Mouse (Mus musculus) large intestine, adult 2 months (tissue): Measurements from ENCODE around the gene Acot7. TPM values are rescaled to one million over a fixed set of nuclear protein-coding genes. Genes with fewer than 3 reads are reported as not detected.

ENCODE experiments used
- DNase-seq: peaks from one replicate; pipeline ENCODE4 v3.0.0-alpha.2; 2012; ENCODE audit warnings: low read depth, low spot score
- WGBS: fragments of 180-500 bp; shearing (Covaris S2); methylation state at CpG from one replicate; pipeline ENCODE4 v1.1.7; 2018; 5-methylcytosine and 5-hydroxymethylcytosine counted together
- polyA plus RNA-seq: library from polyadenylated mRNA; depleted of rRNA; stranded (reverse); fragments of >200 nt; gene quantifications from 2 replicates; pipeline ENCODE4 v1.2.3, GENCODE M21; 2012

Gene Acot7
- polyA plus RNA-seq, 1 experiment, result 56.5 TPM

DNA sequence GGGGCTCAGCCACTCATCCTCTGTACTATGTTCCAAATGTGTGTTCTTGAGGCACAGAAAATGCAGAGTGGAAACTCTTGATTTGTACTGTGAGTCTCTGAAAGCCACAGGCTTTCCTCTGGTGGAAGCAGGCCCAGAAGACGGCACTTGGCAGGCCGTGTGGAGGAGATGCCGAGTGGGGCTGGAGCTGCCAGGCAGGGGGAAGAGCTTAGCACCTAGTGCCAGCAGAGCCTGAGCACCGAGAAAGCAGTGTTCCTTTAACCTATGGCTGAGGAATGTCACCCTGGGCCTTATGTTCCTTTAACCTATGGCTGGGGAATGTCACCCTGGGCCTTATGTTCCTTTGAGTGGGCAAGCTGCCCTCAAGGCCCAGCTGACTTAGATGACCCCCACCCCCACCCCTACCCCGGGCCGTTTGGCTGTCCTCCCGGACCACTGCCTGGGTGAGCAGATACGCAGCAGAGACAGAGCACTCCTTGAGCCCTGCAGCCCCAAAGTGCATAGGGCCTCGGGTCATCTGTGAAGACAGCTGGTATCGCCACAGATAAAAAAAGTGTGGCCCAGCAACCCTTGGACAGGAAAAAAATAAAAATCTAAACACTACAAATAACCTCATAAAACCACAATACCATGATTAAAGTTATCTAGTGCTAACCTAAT, 88.4 kb downstream of the Acot7 start:
- WGBS, result 74% methylated on average over 10 of the region's 10 CpGs

DNA sequence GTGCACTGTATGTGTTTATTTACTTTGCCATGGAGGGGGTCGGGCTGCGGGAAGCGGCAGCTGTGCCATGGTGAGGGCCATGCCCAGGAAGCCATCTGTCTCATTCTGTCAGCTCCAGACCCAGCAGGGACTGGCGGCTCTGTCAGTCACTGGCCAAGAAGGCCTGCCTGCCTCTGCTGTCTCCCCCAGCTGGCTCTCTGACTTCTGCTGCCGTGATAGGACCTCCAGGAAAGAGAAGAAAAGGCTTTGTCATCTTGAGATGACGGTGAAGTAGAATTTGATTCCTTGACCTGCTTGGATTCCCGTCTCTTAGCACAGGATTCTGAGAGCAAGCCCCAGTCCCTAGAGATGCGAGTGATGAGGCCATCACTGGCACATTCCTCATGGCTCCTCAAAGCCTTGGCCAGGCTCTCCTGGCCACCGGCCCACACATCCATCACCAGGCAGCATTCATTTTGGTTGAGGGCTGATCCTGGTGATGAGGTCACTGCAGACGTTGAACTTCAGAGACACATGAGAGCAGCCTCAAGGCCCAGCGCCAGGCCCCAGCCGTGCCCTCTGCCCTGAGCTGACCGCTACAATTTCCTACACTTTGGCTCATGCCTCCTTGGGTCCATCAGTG, 89.9 kb downstream of the Acot7 start:
- 71% methylated on average over 13 of the region's 13 CpGs for WGBS
- DNase-seq, result no peak

More for the DNA sequence above, 88.4 kb downstream of the Acot7 start:
- DNase-seq, result no peak

DNA sequence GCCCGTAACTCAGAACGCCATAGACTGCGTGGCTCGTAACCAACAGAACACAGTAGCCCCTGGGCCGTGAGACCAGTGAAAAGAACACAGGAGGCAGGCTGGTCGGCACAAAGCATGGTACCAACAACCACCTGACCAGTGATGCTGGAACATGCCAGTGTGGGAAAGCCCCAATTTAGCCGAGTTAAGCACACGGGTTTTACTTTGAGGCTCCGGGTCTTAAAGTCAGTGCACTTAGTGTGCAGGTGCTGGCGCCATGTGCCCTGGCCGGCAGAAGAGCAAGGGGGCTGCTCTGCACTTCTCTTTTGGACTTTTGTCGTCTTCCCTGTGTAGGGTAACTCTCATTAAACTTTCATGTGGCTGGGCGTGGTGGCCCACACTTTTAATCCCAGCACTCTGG, 92.0 kb downstream of the Acot7 start:
- 89% methylated on average over 13 of the region's 13 CpGs for WGBS
- no peak for DNase-seq

DNA sequence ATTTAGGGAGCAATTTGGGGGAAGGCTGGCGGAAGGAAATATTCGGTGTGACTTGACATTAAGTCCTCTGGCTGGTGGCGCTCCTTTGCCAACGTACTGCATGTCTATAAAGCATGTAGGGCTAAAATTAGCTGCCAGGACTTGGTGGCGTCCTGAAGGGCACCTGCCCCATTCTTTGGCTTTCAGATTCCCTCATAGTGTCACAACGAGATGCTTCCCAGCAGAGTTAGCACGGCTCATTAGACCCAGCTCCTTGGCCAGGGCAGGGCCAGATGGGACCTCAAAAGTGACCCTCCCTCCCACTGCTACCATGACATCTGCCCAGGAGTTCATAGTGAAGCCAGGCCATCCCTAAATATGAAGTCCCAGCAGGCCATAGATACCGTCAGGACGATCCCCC, 92.7 kb downstream of the Acot7 start:
- 88% methylated on average over 9 of the region's 9 CpGs for WGBS
- DNase-seq, result no peak

DNA sequence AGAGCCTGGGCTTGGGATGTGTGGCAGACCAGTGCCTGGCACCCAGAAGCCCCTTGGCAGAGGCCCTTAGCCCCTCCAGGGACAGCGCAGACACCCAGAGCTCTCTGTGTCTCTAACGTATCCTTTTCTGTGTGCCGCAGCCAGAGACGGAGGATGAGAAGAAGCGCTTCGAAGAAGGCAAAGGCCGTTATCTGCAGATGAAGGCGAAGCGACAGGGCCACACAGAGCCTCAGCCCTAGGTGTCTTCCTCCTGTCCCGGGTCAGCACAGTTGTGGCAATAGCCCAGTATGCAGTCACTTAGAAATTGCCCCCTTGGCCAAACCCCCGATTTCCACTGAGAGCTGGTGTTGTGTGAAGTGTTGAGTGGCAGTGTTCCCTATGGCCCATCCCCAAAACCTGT, 93.4 kb downstream of the Acot7 start:
- DNase-seq, result no peak
- 96% methylated on average over 11 of the region's 11 CpGs for WGBS

DNA sequence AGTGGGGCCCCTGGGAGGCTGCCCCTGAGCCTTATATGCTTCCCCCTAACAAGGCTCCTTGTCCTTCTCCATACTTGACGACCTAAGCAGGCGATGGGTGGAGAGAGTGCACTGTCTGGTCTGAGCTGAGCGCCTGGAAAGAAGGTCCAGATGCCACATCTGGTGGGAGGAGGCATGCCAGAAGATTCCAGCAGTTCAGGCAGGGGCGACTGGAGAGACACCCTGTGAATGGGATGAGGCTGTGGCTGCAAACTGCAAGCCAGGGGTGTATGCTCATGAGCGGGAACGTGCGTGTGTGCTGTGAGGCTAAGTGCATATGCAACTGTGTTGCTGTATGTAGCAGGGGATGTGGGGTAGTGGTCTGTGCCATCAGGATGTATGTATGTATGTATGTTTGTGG, 94.1 kb downstream of the Acot7 start:
- no peak for DNase-seq
- 71% methylated on average over 7 of the region's 7 CpGs for WGBS

DNA sequence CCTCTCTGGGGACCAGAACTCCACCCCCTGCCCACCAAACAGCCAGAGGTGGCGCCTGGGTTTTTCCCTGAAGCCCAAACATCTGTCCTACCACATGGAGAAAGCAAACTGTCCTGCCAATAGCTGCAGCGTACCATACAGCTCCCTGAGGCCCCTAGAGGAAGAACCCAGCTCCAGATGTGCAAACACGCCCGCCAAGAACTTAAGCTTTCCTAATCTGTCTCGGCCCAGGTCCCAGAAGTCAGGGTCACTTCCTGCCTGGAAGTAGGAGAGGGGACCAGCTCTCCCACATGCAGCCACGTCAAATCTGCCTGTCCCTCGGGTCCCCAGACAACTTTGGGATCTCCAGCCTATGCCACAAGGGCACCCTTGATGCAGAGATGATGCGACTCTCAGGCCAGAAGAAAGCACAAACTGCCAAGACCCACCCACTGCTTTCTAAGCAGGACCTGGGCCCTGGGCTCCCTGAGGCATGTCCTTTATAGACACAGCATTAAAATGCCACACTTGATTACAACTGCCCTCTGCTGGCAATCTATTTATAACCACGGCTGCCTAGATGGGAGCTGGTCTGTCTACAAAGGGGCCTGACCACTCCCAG, 94.6 kb downstream of the Acot7 start:
- WGBS, result 52% methylated on average over 9 of the region's 9 CpGs
- no peak for DNase-seq

DNA sequence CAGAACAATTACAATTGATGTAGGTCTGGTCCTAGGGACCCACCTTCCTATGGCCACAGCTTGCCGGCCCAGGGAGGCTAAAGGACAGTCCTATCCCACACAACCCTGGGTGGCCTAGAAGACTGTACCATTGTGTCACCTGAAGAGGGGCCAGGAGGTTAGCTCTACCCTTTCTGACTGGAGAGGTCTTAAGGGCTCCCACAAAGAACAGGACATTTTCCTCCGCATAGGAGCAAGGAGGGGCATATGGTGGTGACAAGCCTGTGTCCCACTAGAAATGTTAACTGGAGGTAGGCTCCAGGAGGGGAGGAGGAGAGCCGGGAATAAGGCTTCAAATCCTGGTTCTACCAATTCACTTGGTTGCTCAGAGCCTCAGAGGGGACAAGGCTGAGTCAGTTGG, 95.3 kb downstream of the Acot7 start:
- DNase-seq, result no peak
- 59% methylated on average over 3 of the region's 3 CpGs for WGBS

DNA sequence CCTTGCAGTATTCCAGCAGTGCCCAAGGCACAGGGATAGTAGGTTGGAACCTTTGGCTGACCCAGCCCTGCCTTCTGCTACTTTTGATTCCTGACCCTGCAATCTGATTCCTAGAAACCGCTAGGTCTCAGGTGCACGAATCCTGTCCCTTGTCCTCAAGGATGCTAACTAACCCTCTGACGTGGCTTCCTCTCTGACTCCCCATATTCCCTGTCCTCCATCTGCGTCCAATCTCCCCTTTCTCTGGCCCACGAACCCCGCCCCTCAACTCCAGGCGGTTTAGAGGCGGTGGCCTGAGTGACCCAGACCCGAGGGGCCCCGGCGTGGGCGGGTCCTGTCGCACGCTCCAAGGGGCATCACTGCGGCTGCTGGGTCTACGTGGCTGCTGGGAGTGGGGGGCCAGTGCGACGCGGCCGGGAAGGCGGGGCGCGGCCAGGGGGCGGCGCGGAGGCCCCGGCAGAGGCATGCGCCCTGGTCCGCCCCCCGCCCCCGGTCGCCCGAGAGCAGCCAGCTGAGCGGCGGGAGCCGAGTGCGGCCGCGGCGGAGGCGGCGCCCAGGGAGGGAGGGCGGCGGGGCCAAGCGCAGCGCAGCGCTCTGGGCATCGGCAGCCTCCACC, 95.8 kb downstream of the Acot7 start, which contains the start of gene Gpr153:
TSS of gene Gpr153 (plus strand) at position 612 of the 616 bp plus-strand sequence.
- WGBS, result 2% methylated on average over 47 of the region's 48 CpGs
- no peak for DNase-seq

DNA sequence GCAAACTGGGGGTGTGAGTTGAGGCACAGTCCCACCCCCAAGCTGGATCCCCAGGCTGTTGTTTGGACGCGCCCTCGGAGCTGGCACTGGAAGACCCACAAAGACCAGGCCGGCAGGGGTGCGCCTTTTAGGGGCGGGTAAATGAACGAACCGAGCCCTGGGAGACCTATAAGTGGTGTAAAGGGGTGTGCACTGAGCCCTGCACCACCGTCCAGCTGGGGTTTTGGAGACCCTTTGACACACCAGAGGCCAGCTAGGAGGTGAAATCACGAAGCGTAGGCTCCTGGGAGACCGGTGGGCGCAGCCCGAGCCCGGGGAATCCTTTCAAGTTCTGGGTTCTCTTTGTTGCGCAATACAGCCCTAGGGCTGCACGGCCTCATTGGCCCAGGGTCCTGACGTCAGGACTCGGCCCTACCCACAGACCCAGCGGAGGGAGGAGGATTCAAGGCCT, 96.8 kb downstream of the Acot7 start:
- no peak for DNase-seq
- WGBS, result 4% methylated on average over 20 of the region's 20 CpGs

DNA sequence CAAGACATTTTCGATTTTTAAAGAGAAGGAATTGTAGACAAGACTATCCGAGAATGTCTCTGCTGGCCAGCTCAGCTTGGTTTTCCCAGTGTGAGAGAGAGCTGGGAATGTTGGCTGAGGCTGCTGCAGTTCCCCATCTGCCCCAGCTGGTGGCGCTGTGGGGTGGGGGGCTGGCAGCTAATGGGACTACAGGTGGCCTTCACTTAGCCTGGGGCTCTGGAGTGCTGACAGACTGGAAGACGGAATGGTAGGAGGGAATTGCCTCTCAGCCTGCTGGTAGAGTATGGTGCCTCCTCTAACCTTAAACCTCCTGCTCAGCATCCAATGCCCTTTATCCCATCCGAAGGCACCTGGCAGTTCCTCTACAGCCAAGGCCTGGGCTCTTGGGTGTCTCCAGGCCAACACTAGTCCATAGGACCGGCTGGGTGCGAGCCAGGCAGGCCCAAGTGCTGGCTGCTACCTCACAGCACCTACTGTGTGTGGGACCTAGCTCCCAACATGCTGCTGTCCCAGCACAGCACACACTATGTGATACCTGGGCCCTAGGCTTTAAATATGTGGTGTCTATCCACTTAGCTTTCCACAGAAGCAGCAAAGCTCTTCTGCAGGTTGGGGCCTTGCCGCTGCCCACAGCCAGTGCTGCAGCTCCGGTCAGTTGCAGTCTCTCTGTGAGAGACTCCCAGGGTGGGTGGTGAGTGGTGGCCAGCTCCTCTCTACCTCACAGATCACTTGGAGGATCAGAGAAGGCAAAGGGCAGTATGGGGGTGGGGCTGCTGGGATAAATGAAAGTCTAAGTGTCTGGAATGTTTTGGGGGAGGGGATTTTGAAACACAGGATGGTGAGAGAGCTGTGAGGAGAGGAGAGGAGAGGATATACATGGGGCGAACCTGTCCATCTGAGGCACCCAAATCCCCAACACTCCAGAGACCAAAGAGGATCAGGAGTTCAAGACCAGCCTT, 98.7 kb downstream of the Acot7 start:
- no peak for DNase-seq
- WGBS, result 58% methylated on average over 10 of the region's 10 CpGs

DNA sequence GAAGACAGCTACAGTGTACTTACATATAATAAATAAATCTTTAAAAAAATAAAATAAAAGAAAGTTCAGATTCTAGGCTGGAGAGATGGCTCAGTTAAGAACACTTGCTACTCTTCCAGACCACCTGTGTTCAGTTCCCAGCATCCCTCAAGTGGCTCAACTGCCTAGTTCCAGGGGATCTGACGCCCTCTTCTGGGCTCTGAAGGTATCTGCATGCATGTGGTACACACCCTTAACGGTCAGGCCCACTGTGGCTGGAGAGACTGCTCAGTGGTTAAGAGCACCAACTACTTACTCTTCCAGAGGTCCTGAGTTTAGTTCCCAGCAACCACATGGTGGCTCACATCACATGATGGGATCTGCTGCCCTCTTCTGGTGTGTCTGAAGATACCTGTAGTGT, 100.0 kb downstream of the Acot7 start:
- no peak for DNase-seq
- 67% methylated on average over 2 of the region's 2 CpGs for WGBS

DNA sequence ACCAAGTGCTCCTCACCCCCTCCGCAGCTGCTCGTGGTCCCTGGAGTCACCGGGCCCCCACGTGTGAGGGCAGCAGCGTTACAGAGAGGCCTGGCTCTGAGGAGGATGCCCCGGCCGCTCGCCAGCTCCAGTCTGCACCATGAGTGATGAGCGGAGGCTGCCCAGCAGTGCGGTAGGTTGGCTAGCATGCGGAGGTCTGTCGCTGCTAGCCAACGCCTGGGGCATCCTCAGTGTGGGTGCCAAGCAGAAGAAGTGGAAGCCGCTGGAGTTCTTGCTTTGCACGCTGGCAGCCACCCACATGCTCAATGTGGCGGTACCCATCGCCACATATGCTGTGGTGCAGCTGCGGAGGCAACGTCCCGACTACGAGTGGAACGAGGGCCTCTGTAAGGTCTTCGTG, 101.1 kb downstream of the Acot7 start:
- DNase-seq, result no peak
- WGBS, result 91% methylated on average over 23 of the region's 23 CpGs

DNA sequence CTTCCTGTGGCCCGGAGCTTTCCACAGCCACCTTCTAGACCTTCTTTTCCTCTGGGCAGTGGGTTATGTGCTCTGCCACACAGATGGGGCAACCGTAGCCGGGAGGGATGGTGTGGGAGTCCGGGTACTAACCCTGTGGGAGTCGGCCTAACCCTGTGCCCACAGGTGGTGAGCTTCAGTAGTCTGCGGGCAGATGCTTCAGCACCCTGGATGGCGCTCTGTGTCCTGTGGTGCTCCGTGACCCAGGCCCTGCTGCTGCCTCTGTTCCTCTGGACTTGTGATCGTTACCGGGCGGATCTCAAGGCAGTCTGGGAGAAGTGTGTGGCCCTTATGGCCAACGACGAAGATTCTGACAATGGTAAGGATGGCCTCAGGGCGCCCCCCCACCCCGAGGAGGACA, 103.7 kb downstream of the Acot7 start:
- 61% methylated on average over 15 of the region's 15 CpGs for WGBS
- DNase-seq, result no peak

DNA sequence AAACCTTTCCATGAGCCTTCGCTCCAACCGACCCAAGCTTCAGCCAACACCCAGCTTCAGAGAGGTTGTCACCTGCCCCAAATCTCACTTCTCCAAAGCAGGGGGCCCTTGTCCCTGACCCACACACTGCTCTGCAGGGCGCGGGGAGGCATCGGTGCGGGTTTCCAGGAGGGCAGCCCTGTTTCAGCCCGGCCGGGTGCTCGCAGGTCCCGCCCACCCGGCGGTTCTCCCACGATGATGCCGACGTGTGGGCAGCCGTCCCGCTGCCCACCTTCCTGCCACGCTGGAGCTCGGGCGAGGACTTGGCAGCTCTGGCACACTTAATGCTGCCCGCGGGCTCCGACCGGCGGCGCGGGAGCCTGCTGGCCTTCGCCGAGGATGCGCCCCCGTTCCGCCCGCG, 104.8 kb downstream of the Acot7 start:
- WGBS, result 23% methylated on average over 34 of the region's 34 CpGs
- DNase-seq, result no peak

DNA sequence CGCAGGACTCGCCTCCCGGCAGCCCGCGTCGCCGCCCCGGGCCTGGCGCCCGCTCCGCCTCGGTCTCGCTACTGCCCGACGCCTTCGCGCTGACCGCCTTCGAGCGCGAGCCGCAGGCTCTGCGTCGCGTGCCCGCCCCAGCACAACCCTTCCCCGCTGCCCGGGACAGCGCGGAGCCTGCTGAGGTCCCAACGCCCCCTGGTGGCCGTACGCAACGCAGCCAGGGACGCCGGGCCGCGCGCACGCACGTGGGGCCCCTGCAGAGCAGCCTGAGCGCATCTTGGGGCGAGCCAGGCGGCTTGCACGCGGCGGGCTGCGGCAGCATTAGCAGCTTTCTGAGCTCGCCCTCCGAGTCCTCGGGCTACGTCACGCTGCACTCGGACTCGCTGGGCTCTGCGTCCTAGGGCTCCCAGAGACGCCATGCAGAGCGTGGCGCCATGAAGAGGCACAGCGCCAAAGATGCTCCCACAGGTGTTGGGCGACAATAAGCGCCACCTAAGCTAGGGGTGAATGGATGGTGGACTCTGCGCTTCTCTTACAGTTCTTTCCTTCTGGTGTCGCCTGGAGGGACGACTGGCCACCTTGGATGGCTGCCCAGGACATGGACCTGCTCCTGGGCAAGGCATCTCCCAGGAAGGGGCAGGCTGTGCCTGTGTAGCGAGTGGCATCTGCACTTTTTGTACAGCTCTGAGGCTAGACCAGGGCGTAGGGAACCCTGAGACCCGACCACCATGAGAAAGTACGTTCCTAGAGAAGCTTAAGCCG, 105.4 kb downstream of the Acot7 start:
- WGBS, result 9% methylated on average over 70 of the region's 70 CpGs
- peak; percentile 29 for DNase-seq

DNA sequence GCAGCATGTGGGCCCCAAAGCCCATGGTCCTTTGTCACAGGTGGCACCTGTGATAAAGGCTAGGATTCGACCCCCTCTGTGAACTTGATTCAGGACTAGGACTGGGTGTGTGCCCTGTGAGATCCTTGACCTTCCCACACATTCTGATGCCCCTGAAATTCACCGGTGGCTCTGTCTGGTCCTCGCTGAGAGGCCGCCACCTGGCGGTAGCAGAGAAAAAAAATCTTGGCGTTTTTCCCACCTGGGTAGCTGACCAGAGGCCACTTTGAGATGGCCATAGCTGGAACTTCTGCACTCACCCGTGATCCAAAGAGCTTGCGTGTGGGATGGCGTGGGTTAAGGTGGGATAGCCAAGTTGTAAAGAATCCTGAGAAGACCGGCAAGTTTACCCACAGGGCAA, 107.6 kb downstream of the Acot7 start:
- DNase-seq, result peak; percentile 31
- under 1% methylated on average over 10 of the region's 10 CpGs for WGBS

DNA sequence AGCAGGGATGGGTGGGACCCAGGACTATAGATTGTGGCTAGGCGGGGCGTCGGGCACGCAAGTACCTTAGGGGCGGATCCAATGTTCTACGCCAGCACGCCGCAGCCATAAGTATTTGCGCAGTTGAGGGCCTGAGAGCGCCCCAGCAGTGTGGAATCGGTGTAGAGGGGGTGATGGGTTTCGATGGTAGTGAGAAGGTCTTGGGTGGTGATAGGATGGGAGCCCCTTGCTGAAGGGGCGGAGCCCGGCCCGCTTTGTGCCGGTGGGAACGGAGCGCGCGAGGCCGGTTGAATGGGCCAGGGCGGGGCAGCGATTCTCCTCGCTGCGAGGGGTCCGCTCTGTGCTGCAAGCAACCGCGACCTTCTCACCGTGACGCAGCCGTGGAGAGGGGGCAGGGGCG, 108.2 kb downstream of the Acot7 start:
- DNase-seq, result no peak
- 5% methylated on average over 32 of the region's 32 CpGs for whole genome bisulfite sequencing

DNA sequence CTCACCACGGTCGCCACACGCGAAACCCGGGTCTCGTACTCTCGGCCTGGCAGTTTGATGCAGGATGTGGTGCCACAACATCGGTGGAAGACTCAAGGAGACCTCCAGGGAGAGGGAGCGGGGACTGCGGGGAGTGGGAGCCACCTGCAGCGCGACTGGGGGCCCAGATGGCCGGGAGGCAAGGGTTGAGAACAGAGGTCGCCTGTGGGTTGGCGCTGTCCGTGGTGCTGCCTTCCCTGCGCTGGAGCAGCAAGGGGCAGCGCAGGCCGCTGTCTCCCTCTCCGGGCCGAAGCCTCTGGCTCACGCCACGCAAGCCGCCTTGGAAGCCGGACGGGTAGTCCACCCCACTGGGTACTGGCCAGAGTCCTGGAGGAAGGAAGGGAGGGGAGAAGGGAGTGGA, 109.0 kb downstream of the Acot7 start:
- 7% methylated on average over 26 of the region's 26 CpGs for WGBS
- DNase-seq, result no peak
